Mouse (Mus musculus) C2C12 (cell line): ENCODE results near the gene Vash1.

Experiments used
- CEBPB ChIP-seq: IDR thresholded peaks from one replicate; pipeline ENCODE4 v1.6.1; 2011; ENCODE audit warnings: low read depth, mild to moderate bottlenecking, control low read depth, moderate library complexity
- CTCF ChIP-seq: IDR thresholded peaks from one replicate; pipeline ENCODE4 v1.5.1; 2011; ENCODE audit not compliant: control insufficient read depth, insufficient read depth, insufficient read length
- MAX ChIP-seq: IDR thresholded peaks from one replicate; pipeline ENCODE4 v1.6.1; 2011; ENCODE audit warnings: mild to moderate bottlenecking, control low read depth
- MYOD1 ChIP-seq: IDR thresholded peaks from one replicate; pipeline ENCODE4 v1.6.1; 2011; ENCODE audit warnings: low read depth; ENCODE audit not compliant: control insufficient read depth, insufficient read length
- MYOG ChIP-seq: IDR thresholded peaks from one replicate; pipeline ENCODE4 v1.6.1; 2011; ENCODE audit not compliant: control insufficient read depth, insufficient read length; ENCODE audit errors: extremely low read depth
- USF1 ChIP-seq: IDR thresholded peaks from one replicate; pipeline ENCODE4 v1.6.1; 2011; ENCODE audit warnings: low read depth, mild to moderate bottlenecking, control low read depth, moderate library complexity

DNA sequence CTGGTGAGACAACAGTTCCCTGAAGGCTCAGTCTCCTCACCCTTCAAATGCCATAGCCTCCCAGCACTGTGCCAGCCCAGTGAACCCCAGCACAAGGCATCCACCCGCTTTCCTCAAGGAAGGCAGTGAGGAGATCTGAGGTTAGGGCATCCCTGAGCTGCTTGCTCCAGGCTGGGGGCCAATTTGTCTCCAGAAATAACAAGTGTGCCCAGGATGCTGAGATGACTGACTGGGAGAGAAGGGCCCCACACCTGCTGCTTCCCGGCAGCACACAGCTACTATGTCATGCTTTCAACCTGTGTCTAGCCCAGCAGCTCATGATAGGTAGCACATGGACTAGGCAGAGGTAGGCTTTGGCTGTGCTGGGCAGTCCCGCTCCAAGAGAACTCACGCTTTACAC is 23.0 kb downstream of the Vash1 start:
- TF ChIP-seq CTCF (no peak), CEBPB (no peak), MAX (no peak), USF1 (no peak), MYOG (no peak), MYOD1 (no peak)
